Mouse (Mus musculus) hindbrain, embryonic 14.5 days (tissue): ENCODE measurements around the gene Psg18. TPM values are rescaled to one million over a fixed set of nuclear protein-coding genes. Genes with fewer than 3 reads are reported as not detected.
"Not testable (repeated sequence)": the region's sequence is repeated elsewhere in the genome, so short reads cannot be mapped to it uniquely, and the experiment has no call there.

Experiments
- ATAC-seq: fragments of 200-750 bp; cut with Nextera tagmentation; 2 replicates; pipeline ENCODE4 v1.8.0; 2017; ENCODE audit warnings: moderate number of reproducible peaks, mild to moderate bottlenecking, moderate TSS enrichment, moderate library complexity; ENCODE audit not compliant: low FRiP score
- DNase-seq: peaks from one replicate; pipeline ENCODE4 v3.0.0-alpha.2; 2015; ENCODE audit warnings: low spot score
- H3K27ac ChIP-seq: fragments of 300-500 bp; sonication (generic); 2 replicates; pipeline ENCODE4 v1.5.1; 2014; ENCODE audit warnings: mild to moderate bottlenecking, moderate library complexity
- H3K27me3 ChIP-seq: fragments of 300-500 bp; sonication (generic); 2 replicates; pipeline ENCODE4 v1.6.1; 2014; ENCODE audit warnings: mild to moderate bottlenecking, low read length, mixed read lengths; ENCODE audit not compliant: control insufficient read depth, insufficient read depth
- H3K36me3 ChIP-seq: fragments of 300-500 bp; sonication (generic); replicated peaks from 2 replicates; pipeline ENCODE4 v1.6.1; 2014; ENCODE audit not compliant: control insufficient read depth, insufficient read depth
- H3K4me1 ChIP-seq: fragments of 300-500 bp; sonication (generic); replicated peaks from 2 replicates; pipeline ENCODE4 v1.6.1; 2014; ENCODE audit warnings: antibody characterized with exemption, low read length, mixed read lengths; ENCODE audit not compliant: control insufficient read depth, insufficient read depth
- H3K4me2 ChIP-seq: fragments of 300-500 bp; sonication (generic); replicated peaks from 2 replicates; pipeline ENCODE4 v1.6.1; 2014; ENCODE audit warnings: mild to moderate bottlenecking, moderate library complexity
- H3K4me3 ChIP-seq: fragments of 300-500 bp; sonication (generic); replicated peaks from 2 replicates; pipeline ENCODE4 v1.5.1; 2014; ENCODE audit warnings: mild to moderate bottlenecking, low read length
- H3K9ac ChIP-seq: fragments of 300-500 bp; sonication (generic); 2 replicates; pipeline ENCODE4 v1.6.1; 2014
- H3K9me3 ChIP-seq: fragments of 300-500 bp; sonication (generic); 2 replicates; pipeline ENCODE4 v1.6.1; 2016; ENCODE audit warnings: low read length; ENCODE audit not compliant: control insufficient read depth
- WGBS: fragments of 180-500 bp; shearing (Covaris S2); extraction: QIAGEN DNeasy Blood & Tissue Kit; methylation state at CpG from one replicate; pipeline ENCODE4 v1.1.7; 2014; 5-methylcytosine and 5-hydroxymethylcytosine counted together
- polyA plus RNA-seq: library from polyadenylated mRNA; unstranded; fragments of >200 nt; fragmentation: Nextera tagmentation; extraction: Ambion mirVana; gene quantifications from 2 replicates; pipeline ENCODE4 v1.2.1, GENCODE M21; 2014

Psg18 gene
- not detected in 2 replicates for polyA plus RNA-seq

DNA sequence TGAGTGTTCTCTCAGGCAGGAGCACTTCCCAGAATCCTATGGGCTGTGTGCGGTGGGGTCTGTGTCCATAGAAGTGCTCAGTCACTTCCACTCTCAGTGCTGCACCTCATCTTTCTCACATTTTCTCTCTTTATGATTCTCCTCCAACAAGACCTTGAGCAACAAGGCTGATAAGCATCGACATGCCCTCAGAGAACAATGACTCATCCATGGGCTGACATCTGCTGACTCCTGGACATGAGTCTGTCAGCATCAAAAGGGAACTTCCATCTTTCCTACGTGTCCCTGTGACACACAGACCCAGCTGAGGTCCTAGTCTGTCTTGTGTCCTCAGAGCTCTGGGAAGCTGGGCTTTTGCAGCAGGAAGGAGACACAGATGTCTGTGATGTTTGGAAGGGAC lies at the start of gene Psg18:
Psg18 (minus strand) TSS at position 101 of the 400 bp plus-strand sequence.
- H3K4me3 ChIP-seq, H3K27me3 ChIP-seq, H3K4me2 ChIP-seq, H3K27ac ChIP-seq, H3K9ac ChIP-seq, H3K36me3 ChIP-seq, H3K4me1 ChIP-seq, ATAC-seq, H3K9me3 ChIP-seq, DNase-seq: not testable (repeated sequence)
- 69% methylated on average over 3 of the region's 3 CpGs for WGBS

DNA sequence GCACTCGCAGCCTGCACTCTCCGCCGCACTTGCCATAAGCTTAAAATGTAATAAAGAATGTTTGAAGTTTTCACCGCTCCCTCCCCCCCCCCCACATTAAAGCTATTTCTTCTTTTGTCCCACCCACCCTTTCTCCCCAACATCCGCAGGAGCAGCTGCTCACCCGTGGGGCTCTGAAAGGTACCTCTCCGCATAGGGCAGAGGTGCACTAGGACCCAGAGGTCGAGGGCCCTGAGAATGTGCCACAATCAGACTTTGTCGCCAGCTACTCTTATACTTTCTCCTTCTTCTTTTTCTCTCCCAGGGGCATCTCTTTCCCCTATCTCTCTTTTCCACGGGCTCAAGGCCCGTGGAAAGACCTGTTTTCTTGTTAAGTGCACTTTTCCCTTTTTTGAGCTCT lies 48.6 kb upstream of the Psg18 start:
- Histone ChIP-seq H3K9ac (no peak overlapping the region), H3K4me2 (peak overlapping the region; percentile 15; the same call in 1 of the 2 replicates), H3K27ac (peak overlapping the region; percentile 14; the same call in 1 of the 2 replicates), H3K4me3 (peak overlapping the region; percentile 26), H3K9me3 (peaks cover 12% of the 10 kb centered on the region), H3K36me3 (no peaks in the 10 kb centered on the region), H3K4me1 (no peaks in the 10 kb centered on the region), H3K27me3 (no peaks in the 10 kb centered on the region)
- DNase-seq (no peak), ATAC-seq (no peak)
- 42% methylated on average over 10 of the region's 11 CpGs for WGBS

DNA sequence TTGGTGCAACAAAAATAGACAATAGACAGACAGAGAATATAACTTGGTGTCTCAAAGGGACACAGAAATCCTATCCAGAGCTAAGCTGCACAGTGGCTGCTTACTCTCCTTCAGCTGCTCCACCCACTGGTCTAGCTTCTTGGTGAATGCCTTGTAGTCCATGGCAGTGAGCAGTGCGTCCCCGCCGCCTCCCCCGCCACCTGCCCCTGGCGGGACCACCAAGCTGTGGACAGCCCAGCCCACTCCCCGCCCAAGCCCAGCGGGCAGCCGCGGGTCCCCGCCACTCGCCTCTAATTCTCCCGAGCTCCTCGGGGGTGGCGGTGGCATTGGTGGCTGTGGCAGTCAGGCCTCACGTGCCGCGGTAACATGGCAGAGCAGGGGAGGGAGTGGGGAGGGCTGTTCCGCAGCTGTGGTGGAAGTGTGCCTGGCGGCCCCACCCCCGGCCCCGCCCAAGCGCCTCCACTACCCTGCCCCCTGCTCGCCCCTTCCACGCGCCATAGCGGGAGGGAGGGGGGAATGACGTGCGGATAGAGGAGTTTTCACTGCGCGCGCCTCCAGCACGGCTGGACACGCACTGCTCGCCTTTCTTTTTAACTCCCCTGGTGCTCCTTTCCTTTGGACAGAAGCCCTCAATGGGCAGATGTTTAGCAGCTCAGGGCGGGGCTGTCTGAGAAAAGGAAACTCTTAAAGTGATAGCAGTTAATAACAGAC lies 47.9 kb upstream of the Psg18 start:
- H3K27ac ChIP-seq: no peak overlapping the region
- H3K9ac ChIP-seq: no peak overlapping the region
- peak; percentile 87 for ATAC-seq
- no peak for DNase-seq
- H3K36me3 ChIP-seq: no peaks in the 10 kb centered on the region
- H3K4me3 ChIP-seq: peak overlapping the region; percentile 26
- WGBS: 35% methylated on average over 34 of the region's 35 CpGs
- H3K4me1 ChIP-seq: no peaks in the 10 kb centered on the region
- no peaks in the 10 kb centered on the region for H3K27me3 ChIP-seq
- peaks cover 10% of the 10 kb centered on the region for H3K9me3 ChIP-seq
- H3K4me2 ChIP-seq: peak overlapping the region; percentile 10; the same call in 1 of the 2 replicates

DNA sequence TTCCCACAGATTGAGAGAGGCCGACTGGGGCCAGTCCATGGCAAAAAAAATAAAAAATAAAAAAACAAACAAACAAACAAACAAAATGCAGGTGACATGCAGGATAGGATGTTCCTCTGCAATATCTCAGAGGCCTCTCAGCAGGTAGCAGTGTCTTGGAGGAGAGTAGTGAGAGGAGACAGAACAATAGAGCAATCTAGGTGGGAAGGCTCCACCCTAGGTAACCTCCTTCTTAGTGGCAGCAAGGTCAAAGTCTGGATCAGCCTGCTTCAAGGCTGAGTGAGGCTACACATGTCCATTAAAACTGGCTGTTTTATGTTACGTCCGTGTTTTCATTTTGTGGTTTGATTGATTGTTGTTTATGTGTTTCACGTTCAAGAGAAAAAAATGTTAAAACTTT lies 36.7 kb upstream of the Psg18 start:
- H3K4me2 ChIP-seq, H3K36me3 ChIP-seq, H3K9ac ChIP-seq, ATAC-seq, H3K4me3 ChIP-seq, H3K27me3 ChIP-seq, DNase-seq, H3K4me1 ChIP-seq, H3K27ac ChIP-seq: not testable (repeated sequence)
- 83% methylated on average over 4 of the region's 4 CpGs for WGBS
- peaks cover 19% of the 10 kb centered on the region for H3K9me3 ChIP-seq

- no peak for DNase-seq
- H3K4me3 ChIP-seq: no peak overlapping the region
- WGBS: 56% methylated on average over 2 of the region's 2 CpGs
- peaks cover 27% of the 10 kb centered on the region for H3K9me3 ChIP-seq
- no peaks in the 10 kb centered on the region for H3K27me3 ChIP-seq
- H3K4me1 ChIP-seq: no peaks in the 10 kb centered on the region
- ATAC-seq: no peak
- no peak overlapping the region for H3K9ac ChIP-seq
- H3K4me2 ChIP-seq: no peak overlapping the region
- no peak overlapping the region for H3K27ac ChIP-seq
- no peaks in the 10 kb centered on the region for H3K36me3 ChIP-seq
Observed at GRCm38 (mm10) chr7:18378295-18378694, 23.5 kb upstream of the Psg18 start.

- not testable (repeated sequence) for H3K4me3 ChIP-seq, H3K36me3 ChIP-seq, H3K27me3 ChIP-seq, H3K4me1 ChIP-seq, DNase-seq, H3K9ac ChIP-seq, H3K4me2 ChIP-seq, ATAC-seq, H3K27ac ChIP-seq
- 77% methylated on average over 6 of the region's 6 CpGs for WGBS
- H3K9me3 ChIP-seq: peaks cover 31% of the 10 kb centered on the region
Observed at GRCm38 (mm10) chr7:18335411-18335810, 19.4 kb downstream of the Psg18 start.

Other genes starting within 250 kb of the Psg18 start
- not detected in 2 replicates for gene Igfl3, start 178.5 kb downstream of the Psg18 start, polyA plus RNA-seq
- gene Mill1, start 109.7 kb downstream of the Psg18 start, polyA plus RNA-seq: not detected in 2 replicates
- not detected in 2 replicates for gene Psg28, start 77.0 kb upstream of the Psg18 start, polyA plus RNA-seq
- gene Psg26, start 129.2 kb upstream of the Psg18 start, polyA plus RNA-seq: not detected in 2 replicates
- gene Psg25, start 177.3 kb upstream of the Psg18 start, polyA plus RNA-seq: not detected in 2 replicates
- not detected in 2 replicates for gene Psg27, start 212.3 kb upstream of the Psg18 start, polyA plus RNA-seq